Mouse (Mus musculus): Measurements from ENCODE around the gene Msi2. TPM values are rescaled to one million over a fixed set of nuclear protein-coding genes. Genes with fewer than 3 reads are reported as not detected.

Gene Msi2
- polyA plus RNA-seq, 1 experiment from 2014 or later: 15.9 TPM

DNA sequence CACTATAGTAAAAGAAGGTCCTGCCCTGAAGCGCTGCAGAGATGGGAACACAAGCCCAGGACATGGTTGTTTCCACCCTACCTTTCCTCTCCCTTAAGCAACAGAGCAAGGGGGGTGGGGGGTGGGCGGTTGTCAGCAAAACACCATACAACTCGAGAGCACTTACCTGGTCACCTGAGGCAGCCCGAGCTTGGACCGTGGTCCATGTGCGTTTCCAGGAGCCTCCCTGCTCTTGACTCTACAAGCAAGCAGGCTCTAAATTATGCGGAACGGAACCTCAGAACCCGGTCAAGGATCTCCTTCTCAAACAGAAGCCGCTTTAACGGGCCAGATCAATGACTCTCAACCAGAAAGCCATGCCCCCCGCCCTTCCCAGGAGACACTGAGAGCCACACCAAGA lies 30.6 kb downstream of the Msi2 start:
- peaks cover 80% of the 10 kb centered on the region for H3K4me1 ChIP-seq
- 90% methylated on average over 12 of the region's 12 CpGs for WGBS
- H3K27ac ChIP-seq: peak overlapping the region; percentile 30; the same call in 1 of the 2 replicates
- H3K27me3 ChIP-seq (ENCODE audit: insufficient read depth, poor library complexity, severe bottlenecking): no peaks in the 10 kb centered on the region
- no peak overlapping the region for H3K4me3 ChIP-seq
- H3K36me3 ChIP-seq: peaks cover 65% of the 10 kb centered on the region
- no peak for DNase-seq (ENCODE audit: low spot score)
- H3K9me3 ChIP-seq: no peaks in the 10 kb centered on the region

DNA sequence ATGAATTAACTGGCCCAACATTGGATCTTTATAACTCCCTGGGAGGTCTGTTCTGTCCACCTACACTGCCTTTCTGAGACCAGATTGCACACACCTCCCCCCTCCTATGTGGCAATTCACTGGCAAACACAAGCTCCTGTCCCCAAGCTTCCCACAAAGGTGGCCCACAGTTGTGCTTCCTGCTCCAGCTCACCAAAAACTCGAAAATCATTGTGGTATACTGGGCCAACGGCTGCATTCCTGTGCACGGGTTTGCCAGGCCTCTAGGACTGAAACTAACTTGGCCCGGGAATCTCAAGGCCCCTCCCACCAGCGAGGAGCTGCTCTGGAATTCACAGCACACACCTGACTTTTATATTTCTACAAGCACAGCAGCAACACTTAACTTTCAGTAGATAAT lies 31.3 kb downstream of the Msi2 start:
- Histone ChIP-seq H3K36me3 (peaks cover 70% of the 10 kb centered on the region), H3K4me1 (peaks cover 81% of the 10 kb centered on the region), H3K4me3 (no peak overlapping the region), H3K27me3 (ENCODE audit: insufficient read depth, poor library complexity, severe bottlenecking) (no peaks in the 10 kb centered on the region), H3K27ac (no peak overlapping the region), H3K9me3 (no peaks in the 10 kb centered on the region)
- DNase-seq (ENCODE audit: low spot score): no peak
- 71% methylated on average over 5 of the region's 5 CpGs for WGBS

GRCm38 (mm10) chr11:88686061-88686460 lies 32.3 kb downstream of the Msi2 start:
- no peak for DNase-seq (ENCODE audit: low spot score)
- Histone ChIP-seq H3K27me3 (ENCODE audit: insufficient read depth, poor library complexity, severe bottlenecking) (no peaks in the 10 kb centered on the region), H3K27ac (no peak overlapping the region), H3K36me3 (peaks cover 70% of the 10 kb centered on the region), H3K4me3 (no peak overlapping the region), H3K4me1 (peaks cover 75% of the 10 kb centered on the region), H3K9me3 (no peaks in the 10 kb centered on the region)
- WGBS: 79% methylated on average over 7 of the region's 7 CpGs

- no peaks in the 10 kb centered on the region for H3K27me3 ChIP-seq (ENCODE audit: insufficient read depth, poor library complexity, severe bottlenecking)
- no peak for DNase-seq (ENCODE audit: low spot score)
- H3K9me3 ChIP-seq: no peaks in the 10 kb centered on the region
- H3K4me3 ChIP-seq: no peak overlapping the region
- H3K27ac ChIP-seq: no peak overlapping the region
- H3K4me1 ChIP-seq: peaks cover 70% of the 10 kb centered on the region
- H3K36me3 ChIP-seq: peaks cover 73% of the 10 kb centered on the region
- 79% methylated on average over 14 of the region's 14 CpGs for WGBS
Observed at GRCm38 (mm10) chr11:88683026-88683770, 35.1 kb downstream of the Msi2 start.

- WGBS: 85% methylated on average over 7 of the region's 7 CpGs
- DNase-seq (ENCODE audit: low spot score): no peak
- no peaks in the 10 kb centered on the region for H3K9me3 ChIP-seq
- no peaks in the 10 kb centered on the region for H3K27me3 ChIP-seq (ENCODE audit: insufficient read depth, poor library complexity, severe bottlenecking)
- peaks cover 61% of the 10 kb centered on the region for H3K36me3 ChIP-seq
- no peak overlapping the region for H3K4me3 ChIP-seq
- H3K27ac ChIP-seq: no peak overlapping the region
- peaks cover 59% of the 10 kb centered on the region for H3K4me1 ChIP-seq
Observed at GRCm38 (mm10) chr11:88677350-88677749, 41.0 kb downstream of the Msi2 start.

- Histone ChIP-seq H3K36me3 (peaks cover 63% of the 10 kb centered on the region), H3K4me3 (no peak overlapping the region), H3K4me1 (peaks cover 56% of the 10 kb centered on the region), H3K27me3 (ENCODE audit: insufficient read depth, poor library complexity, severe bottlenecking) (no peaks in the 10 kb centered on the region), H3K9me3 (no peaks in the 10 kb centered on the region), H3K27ac (no peak overlapping the region)
- DNase-seq (ENCODE audit: low spot score): no peak
- WGBS: 95% methylated on average over 2 of the region's 2 CpGs
Observed at GRCm38 (mm10) chr11:88676597-88676996, 41.7 kb downstream of the Msi2 start.

- no peak for DNase-seq (ENCODE audit: low spot score)
- WGBS: 75% methylated on average over 18 of the region's 18 CpGs
- H3K4me1 ChIP-seq: peaks cover 53% of the 10 kb centered on the region
- H3K4me3 ChIP-seq: no peak overlapping the region
- H3K27me3 ChIP-seq (ENCODE audit: insufficient read depth, poor library complexity, severe bottlenecking): no peaks in the 10 kb centered on the region
- peaks cover 70% of the 10 kb centered on the region for H3K36me3 ChIP-seq
- H3K9me3 ChIP-seq: no peaks in the 10 kb centered on the region
- peak overlapping the region; percentile 1; the same call in 1 of the 2 replicates for H3K27ac ChIP-seq
Observed at GRCm38 (mm10) chr11:88675526-88676353, 42.6 kb downstream of the Msi2 start.

GRCm38 (mm10) chr11:88674075-88674474 lies 44.2 kb downstream of the Msi2 start:
- peaks cover 49% of the 10 kb centered on the region for H3K4me1 ChIP-seq
- peaks cover 73% of the 10 kb centered on the region for H3K36me3 ChIP-seq
- WGBS: 65% methylated on average over 9 of the region's 9 CpGs

GRCm38 (mm10) chr11:88670925-88671324 lies 47.4 kb downstream of the Msi2 start:
- peaks cover 38% of the 10 kb centered on the region for H3K4me1 ChIP-seq

More at GRCm38 (mm10) chr11:88674075-88674474, 44.2 kb downstream of the Msi2 start:
- Histone ChIP-seq H3K27me3 (ENCODE audit: insufficient read depth, poor library complexity, severe bottlenecking) (no peaks in the 10 kb centered on the region), H3K4me3 (no peak overlapping the region), H3K27ac (no peak overlapping the region), H3K9me3 (no peaks in the 10 kb centered on the region)
- DNase-seq (ENCODE audit: low spot score): no peak

GRCm38 (mm10) chr11:88669106-88669505 lies 49.2 kb downstream of the Msi2 start:
- no peak for DNase-seq (ENCODE audit: low spot score)
- Histone ChIP-seq H3K9me3 (no peaks in the 10 kb centered on the region), H3K27ac (no peak overlapping the region), H3K27me3 (ENCODE audit: insufficient read depth, poor library complexity, severe bottlenecking) (no peaks in the 10 kb centered on the region), H3K36me3 (peaks cover 82% of the 10 kb centered on the region), H3K4me1 (peaks cover 48% of the 10 kb centered on the region), H3K4me3 (no peak overlapping the region)
- 84% methylated on average over 7 of the region's 7 CpGs for WGBS

More at GRCm38 (mm10) chr11:88670925-88671324, 47.4 kb downstream of the Msi2 start:
- WGBS: 80% methylated on average over 5 of the region's 5 CpGs
- no peak for DNase-seq (ENCODE audit: low spot score)
- Histone ChIP-seq H3K27ac (no peak overlapping the region), H3K36me3 (peaks cover 92% of the 10 kb centered on the region), H3K4me3 (no peak overlapping the region), H3K9me3 (no peaks in the 10 kb centered on the region), H3K27me3 (ENCODE audit: insufficient read depth, poor library complexity, severe bottlenecking) (no peaks in the 10 kb centered on the region)

GRCm38 (mm10) chr11:88668345-88668744 lies 50.0 kb downstream of the Msi2 start:
- Histone ChIP-seq H3K27me3 (ENCODE audit: insufficient read depth, poor library complexity, severe bottlenecking) (no peaks in the 10 kb centered on the region), H3K27ac (no peak overlapping the region), H3K9me3 (no peaks in the 10 kb centered on the region), H3K4me3 (no peak overlapping the region), H3K4me1 (peaks cover 51% of the 10 kb centered on the region), H3K36me3 (peaks cover 76% of the 10 kb centered on the region)
- DNase-seq (ENCODE audit: low spot score): no peak
- 94% methylated on average over 14 of the region's 14 CpGs for WGBS

DNA sequence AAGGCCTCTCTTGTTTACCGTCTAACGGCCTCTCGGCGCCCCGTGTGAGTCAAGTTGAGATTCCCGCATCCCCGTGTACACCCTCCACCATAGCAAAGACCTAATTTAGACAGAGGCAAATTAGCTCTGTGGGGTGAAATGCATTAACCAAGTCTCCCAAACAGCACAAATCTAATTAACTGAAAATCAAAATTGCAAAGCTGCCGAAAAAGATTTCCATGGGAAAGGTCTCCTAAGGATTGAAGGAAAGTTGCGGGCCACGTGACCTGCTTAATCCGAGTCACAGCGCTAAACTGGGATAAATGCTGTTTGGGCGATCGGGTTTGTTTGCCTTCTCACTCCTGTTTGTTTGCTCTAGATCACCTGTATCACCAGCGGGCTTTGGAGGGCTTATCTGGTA lies 52.5 kb downstream of the Msi2 start:
- peaks cover 67% of the 10 kb centered on the region for H3K4me1 ChIP-seq

More for the DNA sequence above, 52.5 kb downstream of the Msi2 start:
- Histone ChIP-seq H3K36me3 (peaks cover 75% of the 10 kb centered on the region), H3K9me3 (no peaks in the 10 kb centered on the region), H3K4me3 (no peak overlapping the region), H3K27ac (no peak overlapping the region), H3K27me3 (ENCODE audit: insufficient read depth, poor library complexity, severe bottlenecking) (no peaks in the 10 kb centered on the region)
- 88% methylated on average over 15 of the region's 15 CpGs for WGBS
- DNase-seq (ENCODE audit: low spot score): no peak
